Mouse (Mus musculus): ENCODE data around the gene Siglec1. TPM values are rescaled to one million over a fixed set of nuclear protein-coding genes. Genes with fewer than 3 reads are reported as not detected.

Gene Siglec1
- polyA plus RNA-seq, 1 experiment from 2014 or later: 0.04 TPM

- Histone ChIP-seq H3K27me3 (ENCODE audit: control insufficient read depth, insufficient read depth, low read length) (no peaks in the 10 kb centered on the region), H3K27ac (ENCODE audit: low read depth, low read length) (no peak overlapping the region), H3K9me3 (ENCODE audit: control insufficient read depth, low read length) (no peaks in the 10 kb centered on the region), H3K4me2 (ENCODE audit: low read depth) (no peak overlapping the region), H3K9ac (ENCODE audit: low read length) (no peak overlapping the region), H3K36me3 (ENCODE audit: control insufficient read depth, insufficient read depth, low read length) (no peaks in the 10 kb centered on the region), H3K4me3 (ENCODE audit: low read depth, low read length) (no peak overlapping the region), H3K4me1 (ENCODE audit: control insufficient read depth, insufficient read depth, low read length) (no peaks in the 10 kb centered on the region)
- WGBS: 76% methylated on average over 4 of the region's 4 CpGs
- ATAC-seq (ENCODE audit: insufficient read depth, low FRiP score, low TSS enrichment) (no peak), DNase-seq (ENCODE audit: low spot score) (no peak)
Observed at GRCm38 (mm10) chr2:131088581-131088980, 2.0 kb upstream of the Siglec1 start.

DNA sequence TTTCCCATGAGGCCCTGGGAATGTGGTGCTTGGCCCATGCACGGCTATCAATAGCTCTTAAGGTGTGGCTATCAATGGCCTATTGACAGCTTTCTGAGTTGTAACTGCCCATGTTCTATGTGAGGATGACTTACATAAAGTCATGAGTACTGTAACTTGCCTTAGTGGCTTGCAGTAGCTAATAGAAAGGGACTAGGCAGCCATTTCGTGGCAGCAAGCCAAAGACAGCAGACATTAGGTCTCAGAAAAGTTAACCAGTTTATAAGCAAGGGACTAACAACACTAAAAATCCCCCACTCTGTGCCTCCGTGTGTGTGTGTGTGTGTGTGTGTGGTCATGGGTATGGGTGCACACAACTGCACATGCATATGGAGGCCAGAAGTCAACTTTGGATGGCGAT lies 2.4 kb downstream of the Siglec1 start:
- Histone ChIP-seq H3K4me2 (ENCODE audit: low read depth) (no peak overlapping the region), H3K27me3 (ENCODE audit: control insufficient read depth, insufficient read depth, low read length) (no peaks in the 10 kb centered on the region), H3K4me1 (ENCODE audit: control insufficient read depth, insufficient read depth, low read length) (no peaks in the 10 kb centered on the region), H3K27ac (ENCODE audit: low read depth, low read length) (no peak overlapping the region), H3K9ac (ENCODE audit: low read length) (no peak overlapping the region), H3K36me3 (ENCODE audit: control insufficient read depth, insufficient read depth, low read length) (no peaks in the 10 kb centered on the region), H3K4me3 (ENCODE audit: low read depth, low read length) (no peak overlapping the region), H3K9me3 (ENCODE audit: control insufficient read depth, low read length) (no peaks in the 10 kb centered on the region)
- WGBS: 84% methylated on average over 4 of the region's 4 CpGs
- no peak for ATAC-seq (ENCODE audit: insufficient read depth, low FRiP score, low TSS enrichment)
- no peak for DNase-seq (ENCODE audit: low spot score)

- Histone ChIP-seq H3K9me3 (ENCODE audit: control insufficient read depth, low read length) (no peaks in the 10 kb centered on the region), H3K4me2 (ENCODE audit: low read depth) (no peak overlapping the region), H3K36me3 (ENCODE audit: control insufficient read depth, insufficient read depth, low read length) (no peaks in the 10 kb centered on the region), H3K4me3 (ENCODE audit: low read depth, low read length) (no peak overlapping the region), H3K27ac (ENCODE audit: low read depth, low read length) (no peak overlapping the region), H3K9ac (ENCODE audit: low read length) (no peak overlapping the region), H3K27me3 (ENCODE audit: control insufficient read depth, insufficient read depth, low read length) (no peaks in the 10 kb centered on the region), H3K4me1 (ENCODE audit: control insufficient read depth, insufficient read depth, low read length) (no peaks in the 10 kb centered on the region)
- DNase-seq (ENCODE audit: low spot score) (no peak), ATAC-seq (ENCODE audit: insufficient read depth, low FRiP score, low TSS enrichment) (no peak)
- WGBS: 82% methylated on average over 5 of the region's 5 CpGs
Observed at GRCm38 (mm10) chr2:131080507-131080906, 6.1 kb downstream of the Siglec1 start.

- Histone ChIP-seq H3K36me3 (ENCODE audit: control insufficient read depth, insufficient read depth, low read length) (no peaks in the 10 kb centered on the region), H3K27me3 (ENCODE audit: control insufficient read depth, insufficient read depth, low read length) (no peaks in the 10 kb centered on the region), H3K27ac (ENCODE audit: low read depth, low read length) (no peak overlapping the region), H3K4me1 (ENCODE audit: control insufficient read depth, insufficient read depth, low read length) (no peaks in the 10 kb centered on the region), H3K9ac (ENCODE audit: low read length) (no peak overlapping the region), H3K4me2 (ENCODE audit: low read depth) (no peak overlapping the region), H3K9me3 (ENCODE audit: control insufficient read depth, low read length) (no peaks in the 10 kb centered on the region), H3K4me3 (ENCODE audit: low read depth, low read length) (no peak overlapping the region)
- DNase-seq (ENCODE audit: low spot score): no peak
- no peak for ATAC-seq (ENCODE audit: insufficient read depth, low FRiP score, low TSS enrichment)
- WGBS: 86% methylated on average over 10 of the region's 10 CpGs
Observed at GRCm38 (mm10) chr2:131072536-131072935, 14.0 kb downstream of the Siglec1 start.

DNA sequence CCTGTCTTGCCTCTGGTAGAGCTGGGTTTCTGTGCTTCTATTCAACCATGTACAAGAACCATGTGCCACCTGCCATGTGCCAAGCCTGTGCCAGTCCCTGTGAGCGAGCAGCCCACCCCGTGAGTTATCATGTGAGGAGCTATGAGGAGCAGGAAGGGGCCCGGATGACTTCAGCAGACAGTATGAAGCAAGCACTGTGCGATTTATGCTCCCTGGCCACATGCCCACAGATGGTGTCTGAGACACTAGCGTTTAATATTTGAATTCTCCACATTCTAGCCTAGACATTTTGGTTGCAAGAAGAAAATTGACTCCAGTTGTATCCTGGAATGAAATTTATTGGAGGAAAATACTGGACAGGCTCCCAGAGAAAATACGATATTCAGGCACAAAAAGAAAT lies 19.1 kb downstream of the Siglec1 start:
- no peak overlapping the region for H3K9ac ChIP-seq (ENCODE audit: low read length)
- no peaks in the 10 kb centered on the region for H3K9me3 ChIP-seq (ENCODE audit: control insufficient read depth, low read length)
- peaks cover 12% of the 10 kb centered on the region for H3K27me3 ChIP-seq (ENCODE audit: control insufficient read depth, insufficient read depth, low read length)
- 80% methylated on average over 6 of the region's 6 CpGs for WGBS
- H3K27ac ChIP-seq (ENCODE audit: low read depth, low read length): no peak overlapping the region
- no peak for ATAC-seq (ENCODE audit: insufficient read depth, low FRiP score, low TSS enrichment)
- H3K4me3 ChIP-seq (ENCODE audit: low read depth, low read length): no peak overlapping the region
- no peak for DNase-seq (ENCODE audit: low spot score)
- H3K36me3 ChIP-seq (ENCODE audit: control insufficient read depth, insufficient read depth, low read length): no peaks in the 10 kb centered on the region
- H3K4me2 ChIP-seq (ENCODE audit: low read depth): no peak overlapping the region
- peaks cover 3% of the 10 kb centered on the region; the same call in 1 of the 2 replicates for H3K4me1 ChIP-seq (ENCODE audit: control insufficient read depth, insufficient read depth, low read length)

GRCm38 (mm10) chr2:131066342-131066741 lies 20.2 kb downstream of the Siglec1 start:
- DNase-seq (ENCODE audit: low spot score) (no peak), ATAC-seq (ENCODE audit: insufficient read depth, low FRiP score, low TSS enrichment) (no peak)
- Histone ChIP-seq H3K27ac (ENCODE audit: low read depth, low read length) (no peak overlapping the region), H3K4me3 (ENCODE audit: low read depth, low read length) (no peak overlapping the region), H3K9me3 (ENCODE audit: control insufficient read depth, low read length) (no peaks in the 10 kb centered on the region), H3K36me3 (ENCODE audit: control insufficient read depth, insufficient read depth, low read length) (no peaks in the 10 kb centered on the region), H3K9ac (ENCODE audit: low read length) (no peak overlapping the region), H3K4me1 (ENCODE audit: control insufficient read depth, insufficient read depth, low read length) (peaks cover 3% of the 10 kb centered on the region; the same call in 1 of the 2 replicates), H3K27me3 (ENCODE audit: control insufficient read depth, insufficient read depth, low read length) (peaks cover 13% of the 10 kb centered on the region), H3K4me2 (ENCODE audit: low read depth) (no peak overlapping the region)
- WGBS: 76% methylated on average over 9 of the region's 9 CpGs

- Histone ChIP-seq H3K4me1 (ENCODE audit: control insufficient read depth, insufficient read depth, low read length) (peaks cover 3% of the 10 kb centered on the region; the same call in 1 of the 2 replicates), H3K27ac (ENCODE audit: low read depth, low read length) (no peak within 1 kb of the TSS), H3K4me3 (ENCODE audit: low read depth, low read length) (0 out of 2 replicates have a peak within 1 kb of the TSS, but pooled peaks have one; percentile 14), H3K9ac (ENCODE audit: low read length) (0 out of 2 replicates have a peak within 1 kb of the TSS, but pooled peaks have one; percentile 18), H3K9me3 (ENCODE audit: control insufficient read depth, low read length) (no peaks in the 10 kb centered on the region), H3K36me3 (ENCODE audit: control insufficient read depth, insufficient read depth, low read length) (no peaks in the 10 kb centered on the region), H3K4me2 (ENCODE audit: low read depth) (peak within 1 kb of the TSS; percentile 33), H3K27me3 (ENCODE audit: control insufficient read depth, insufficient read depth, low read length) (peaks cover 13% of the 10 kb centered on the region)
- DNase-seq (ENCODE audit: low spot score): no peak
- 4% methylated on average over 25 of the region's 27 CpGs for WGBS
- no peak for ATAC-seq (ENCODE audit: insufficient read depth, low FRiP score, low TSS enrichment)
Observed at GRCm38 (mm10) chr2:131063404-131063864, 23.1 kb downstream of the Siglec1 start, which contains the start of gene Adam33. Gene Adam33 (minus strand): TSS chr2:131063814.

DNA sequence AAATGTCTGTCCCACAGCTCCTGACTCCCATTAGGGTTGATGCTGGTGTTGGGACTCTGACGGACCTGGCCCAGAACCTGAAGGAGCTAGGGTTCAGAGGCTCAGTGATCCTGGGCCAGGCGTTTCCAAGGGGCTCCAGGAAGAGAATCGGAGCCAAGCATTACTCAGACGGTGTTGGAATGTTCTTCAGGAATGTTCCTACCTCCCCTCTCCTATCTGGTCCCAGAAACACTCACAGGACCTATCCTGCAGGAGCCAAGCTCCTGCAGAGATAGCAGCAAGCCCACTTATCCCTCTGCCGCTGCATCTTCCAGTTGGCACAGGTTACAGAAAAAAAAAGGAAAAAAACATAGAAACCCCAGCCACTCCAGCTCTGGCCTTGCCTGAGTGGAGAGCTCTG lies 25.0 kb downstream of the Siglec1 start:
- Histone ChIP-seq H3K27me3 (ENCODE audit: control insufficient read depth, insufficient read depth, low read length) (peaks cover 13% of the 10 kb centered on the region), H3K9ac (ENCODE audit: low read length) (no peak overlapping the region), H3K4me2 (ENCODE audit: low read depth) (no peak overlapping the region), H3K27ac (ENCODE audit: low read depth, low read length) (no peak overlapping the region), H3K4me1 (ENCODE audit: control insufficient read depth, insufficient read depth, low read length) (peaks cover 3% of the 10 kb centered on the region; the same call in 1 of the 2 replicates), H3K36me3 (ENCODE audit: control insufficient read depth, insufficient read depth, low read length) (no peaks in the 10 kb centered on the region), H3K4me3 (ENCODE audit: low read depth, low read length) (no peak overlapping the region), H3K9me3 (ENCODE audit: control insufficient read depth, low read length) (no peaks in the 10 kb centered on the region)
- DNase-seq (ENCODE audit: low spot score) (no peak), ATAC-seq (ENCODE audit: insufficient read depth, low FRiP score, low TSS enrichment) (no peak)
- 72% methylated on average over 5 of the region's 5 CpGs for WGBS

GRCm38 (mm10) chr2:131060784-131061183 lies 25.8 kb downstream of the Siglec1 start:
- 38% methylated on average over 6 of the region's 6 CpGs for WGBS
- ATAC-seq (ENCODE audit: insufficient read depth, low FRiP score, low TSS enrichment): no peak
- H3K9me3 ChIP-seq (ENCODE audit: control insufficient read depth, low read length): no peaks in the 10 kb centered on the region
- H3K4me3 ChIP-seq (ENCODE audit: low read depth, low read length): no peak overlapping the region
- no peak overlapping the region for H3K9ac ChIP-seq (ENCODE audit: low read length)
- H3K36me3 ChIP-seq (ENCODE audit: control insufficient read depth, insufficient read depth, low read length): no peaks in the 10 kb centered on the region
- H3K27me3 ChIP-seq (ENCODE audit: control insufficient read depth, insufficient read depth, low read length): peaks cover 18% of the 10 kb centered on the region
- H3K27ac ChIP-seq (ENCODE audit: low read depth, low read length): no peak overlapping the region
- peaks cover 3% of the 10 kb centered on the region; the same call in 1 of the 2 replicates for H3K4me1 ChIP-seq (ENCODE audit: control insufficient read depth, insufficient read depth, low read length)
- DNase-seq (ENCODE audit: low spot score): no peak
- H3K4me2 ChIP-seq (ENCODE audit: low read depth): no peak overlapping the region

Data from neural tube, embryonic 11.5 days (tissue).